Mouse (Mus musculus): ENCODE data around the gene Hnrnpl.
A peak's percentile ranks its signal among the peaks of the same experiment; 100 is the strongest.

DNA sequence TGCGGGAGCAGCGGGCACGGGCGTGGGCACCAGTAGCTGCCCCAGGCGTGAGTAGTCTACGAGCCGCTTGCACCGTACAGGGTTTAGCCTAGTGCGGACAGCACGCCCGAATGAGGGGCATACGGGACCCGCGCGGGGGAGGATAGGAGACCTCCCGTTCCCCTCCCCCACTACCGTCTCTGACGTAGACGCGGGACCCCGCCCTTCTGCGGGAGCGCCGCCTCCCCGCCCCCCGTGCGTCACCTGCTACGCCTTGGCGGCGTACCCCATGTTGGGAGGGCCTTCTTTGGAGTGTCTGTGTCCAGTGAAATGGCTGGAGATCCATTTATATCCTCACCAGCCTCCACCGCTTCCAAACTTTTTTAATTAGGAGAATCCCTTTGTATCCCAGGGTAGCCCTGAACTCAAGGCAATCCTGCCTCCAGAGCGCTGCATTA, 634 bp downstream of the Hnrnpl start:
- TF ChIP-seq CHD1 (IDR thresholded peaks at IDR 0.05; ENCODE audit: low read depth, low read length) (no peak), MAFK (IDR thresholded peaks at IDR 0.05; ENCODE audit: insufficient replicate concordance, low read length) (no peak), PAX5 (IDR thresholded peaks at IDR 0.05; ENCODE audit: low read length) (no peak), HCFC1 (IDR thresholded peaks at IDR 0.05; ENCODE audit: low read depth, low read length) (peak; percentile 57; the same call in 1 of the 2 replicates)

Data from CH12.LX (cell line).